Mouse (Mus musculus) limb, embryonic 14.5 days (tissue): ENCODE measurements around the gene H2-M3. TPM values are rescaled to one million over a fixed set of nuclear protein-coding genes. Genes with fewer than 3 reads are reported as not detected.

ENCODE experiments used
- ATAC-seq: fragments of 200-750 bp; cut with Nextera tagmentation; 2 replicates; pipeline ENCODE4 v1.8.0; 2017; ENCODE audit warnings: low read depth, moderate number of reproducible peaks, moderate TSS enrichment; ENCODE audit not compliant: low FRiP score
- DNase-seq: peaks from one replicate; pipeline ENCODE4 v3.0.0-alpha.2; 2015; ENCODE audit warnings: low spot score
- H3K27ac ChIP-seq: fragments of 300-500 bp; sonication (generic); replicated peaks from 2 replicates; pipeline ENCODE4 v1.5.1; 2014; ENCODE audit warnings: low read depth, mild to moderate bottlenecking, low read length, moderate library complexity, mixed read lengths
- H3K27me3 ChIP-seq: fragments of 300-500 bp; sonication (generic); 2 replicates; pipeline ENCODE4 v1.6.1; 2014; ENCODE audit warnings: low read length, mixed read lengths; ENCODE audit not compliant: control insufficient read depth, insufficient read depth
- H3K36me3 ChIP-seq: fragments of 300-500 bp; sonication (generic); 2 replicates; pipeline ENCODE4 v1.6.1; 2014; ENCODE audit warnings: mild to moderate bottlenecking, low read length, moderate library complexity, mixed read lengths; ENCODE audit not compliant: control insufficient read depth, insufficient read depth
- H3K4me1 ChIP-seq: fragments of 300-500 bp; sonication (generic); 2 replicates; pipeline ENCODE4 v1.6.1; 2014; ENCODE audit warnings: antibody characterized with exemption, low read length, mixed read lengths; ENCODE audit not compliant: control insufficient read depth, insufficient read depth
- H3K4me2 ChIP-seq: fragments of 300-500 bp; sonication (generic); replicated peaks from 2 replicates; pipeline ENCODE4 v1.6.1; 2014; ENCODE audit warnings: low read depth, mild to moderate bottlenecking, low read length, moderate library complexity; ENCODE audit not compliant: severe bottlenecking
- H3K4me3 ChIP-seq: fragments of 300-500 bp; sonication (generic); replicated peaks from 2 replicates; pipeline ENCODE4 v1.5.1; 2014; ENCODE audit warnings: low read length
- H3K9ac ChIP-seq: fragments of 300-500 bp; sonication (generic); 2 replicates; pipeline ENCODE4 v1.6.1; 2014; ENCODE audit warnings: mild to moderate bottlenecking, low read depth, low read length, moderate library complexity; ENCODE audit not compliant: severe bottlenecking
- H3K9me3 ChIP-seq: fragments of 300-500 bp; sonication (generic); 2 replicates; pipeline ENCODE4 v1.6.1; 2016; ENCODE audit warnings: low read length; ENCODE audit not compliant: control insufficient read depth
- POLR2A ChIP-seq: fragments of 200-500 bp; IDR thresholded peaks from 2 replicates; pipeline ENCODE4 v1.8.0; 2012; ENCODE audit warnings: inconsistent platforms, mild to moderate bottlenecking, moderate library complexity, borderline replicate concordance; ENCODE audit not compliant: insufficient read depth, insufficient read length; ENCODE audit errors: extremely low read depth
- WGBS: fragments of 180-500 bp; shearing (Covaris S2); extraction: QIAGEN DNeasy Blood & Tissue Kit; methylation state at CpG from one replicate; pipeline ENCODE4 v1.1.7; 2014; 5-methylcytosine and 5-hydroxymethylcytosine counted together
- polyA plus RNA-seq, 2 experiments: library from polyadenylated mRNA; depleted of rRNA in 1 of 2; stranded (reverse) in 1 of 2; unstranded in 1 of 2; fragments of >200 nt; fragmentation: Nextera tagmentation in 1 of 2; extraction: Ambion mirVana in 1 of 2; gene quantifications; 2 replicates each; pipeline versions ENCODE4 v1.2.1 to v1.2.3; 2012 to 2014

The H2-M3 gene
- polyA plus RNA-seq, 2 experiments = 1.3 to 1.4 TPM

DNA sequence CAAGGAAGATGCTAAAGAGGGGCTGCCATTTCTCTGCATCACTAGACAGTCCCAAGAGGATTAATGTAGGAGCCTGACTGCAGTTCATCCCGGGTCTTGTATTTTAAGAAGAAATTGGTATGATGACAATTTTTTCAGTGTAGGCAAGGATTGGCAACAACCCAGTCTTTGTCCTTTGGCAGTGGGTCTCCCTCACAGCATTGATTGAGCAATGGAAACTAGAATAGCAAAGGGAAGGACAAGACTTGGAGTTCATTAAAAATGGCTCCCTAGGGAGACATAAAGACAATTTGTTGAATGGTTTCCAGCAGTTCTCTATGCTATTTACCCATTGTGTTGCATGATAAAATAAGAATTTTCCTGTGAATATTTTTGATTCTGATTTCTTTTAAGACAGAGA lies 10.3 kb downstream of the H2-M3 start:
- 76% methylated on average over 1 of the region's 1 CpGs for WGBS
- no peak overlapping the region for H3K27ac ChIP-seq
- DNase-seq (no peak), ATAC-seq (no peak)
- H3K4me3 ChIP-seq = no peak overlapping the region
- H3K9me3 ChIP-seq = no peaks in the 10 kb centered on the region
- no peaks in the 10 kb centered on the region for H3K27me3 ChIP-seq
- no peak for TF ChIP-seq POLR2A
- no peak overlapping the region for H3K4me2 ChIP-seq
- no peaks in the 10 kb centered on the region for H3K4me1 ChIP-seq
- H3K9ac ChIP-seq = no peak overlapping the region
- no peaks in the 10 kb centered on the region for H3K36me3 ChIP-seq

GRCm38 (mm10) chr17:37283360-37283759 lies 13.3 kb downstream of the H2-M3 start, which contains the start of gene Olfr99:
TSS of gene Olfr99 (minus strand) at chr17:37283460.
- Histone ChIP-seq H3K36me3 (no peaks in the 10 kb centered on the region), H3K4me2 (no peak within 1 kb of the TSS), H3K27ac (no peak within 1 kb of the TSS), H3K9ac (no peak within 1 kb of the TSS), H3K9me3 (no peaks in the 10 kb centered on the region), H3K27me3 (no peaks in the 10 kb centered on the region), H3K4me1 (no peaks in the 10 kb centered on the region), H3K4me3 (no peak within 1 kb of the TSS)
- WGBS = 71% methylated on average over 1 of the region's 1 CpGs
- no peak for TF ChIP-seq POLR2A
- no peak for DNase-seq
- no peak for ATAC-seq

DNA sequence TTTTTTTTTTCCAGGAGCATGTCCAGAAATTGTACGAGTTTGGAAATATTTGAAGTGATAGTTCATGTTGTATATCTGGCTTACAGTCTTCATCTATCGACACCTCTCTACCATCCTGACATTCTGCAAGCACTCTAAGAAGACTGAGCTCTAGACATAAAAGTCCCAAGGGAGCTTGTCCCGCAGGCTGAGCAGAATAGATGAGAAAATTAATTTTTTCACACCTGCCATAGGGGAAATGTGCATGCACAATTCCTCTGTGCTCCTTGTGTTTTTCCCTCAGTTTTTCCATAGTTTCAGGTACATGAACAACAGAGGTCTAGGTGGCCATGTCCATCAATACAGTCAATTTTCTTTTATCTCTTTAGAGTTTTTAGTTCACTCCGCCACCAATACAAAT lies 34.2 kb downstream of the H2-M3 start, which contains the start of gene Olfr101:
Olfr101 (minus strand) TSS at position 101 of the 400 bp plus-strand sequence.
- H3K4me2 ChIP-seq = no peak within 1 kb of the TSS
- ATAC-seq (no peak), DNase-seq (no peak)
- no peak within 1 kb of the TSS for H3K27ac ChIP-seq
- H3K36me3 ChIP-seq = no peaks in the 10 kb centered on the region
- TF ChIP-seq POLR2A = no peak
- no peak within 1 kb of the TSS for H3K9ac ChIP-seq
- 84% methylated on average over 4 of the region's 4 CpGs for WGBS
- no peaks in the 10 kb centered on the region for H3K27me3 ChIP-seq
- H3K4me3 ChIP-seq = no peak within 1 kb of the TSS
- H3K9me3 ChIP-seq = no peaks in the 10 kb centered on the region
- H3K4me1 ChIP-seq = no peaks in the 10 kb centered on the region

- Histone ChIP-seq H3K9me3 (no peaks in the 10 kb centered on the region), H3K4me1 (no peaks in the 10 kb centered on the region), H3K27me3 (no peaks in the 10 kb centered on the region), H3K36me3 (no peaks in the 10 kb centered on the region), H3K4me3 (no peak overlapping the region), H3K27ac (no peak overlapping the region), H3K9ac (no peak overlapping the region), H3K4me2 (no peak overlapping the region)
- 33% methylated on average over 4 of the region's 4 CpGs for WGBS
- no peak for TF ChIP-seq POLR2A
- DNase-seq (no peak), ATAC-seq (no peak)
Observed at GRCm38 (mm10) chr17:37308483-37308882, 38.5 kb downstream of the H2-M3 start.

DNA sequence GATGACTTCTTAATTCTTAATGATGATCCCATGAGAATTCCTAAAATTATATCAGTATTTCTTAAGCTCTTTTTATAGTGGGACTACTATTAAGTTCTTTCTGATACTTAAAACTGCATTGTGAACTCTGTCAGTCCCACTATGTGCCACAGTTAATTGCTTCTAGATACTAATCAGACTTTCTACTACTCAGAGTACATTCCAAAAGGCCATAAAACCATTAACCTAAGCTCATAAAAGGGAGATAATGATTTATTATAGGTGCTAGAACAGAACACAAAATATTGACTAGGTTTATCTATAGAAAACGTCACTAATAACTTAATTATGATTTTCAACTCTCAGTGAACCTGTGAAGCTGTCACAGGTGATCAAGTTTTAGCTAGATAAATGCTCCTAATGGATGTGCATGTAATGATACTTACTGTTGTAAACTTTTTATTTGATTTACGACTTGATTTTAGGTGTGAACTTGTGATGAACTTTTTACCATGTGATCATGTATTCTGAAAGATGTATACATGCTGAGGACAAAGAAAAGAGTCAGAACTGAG lies 40.2 kb downstream of the H2-M3 start:
- Histone ChIP-seq H3K4me3 (no peak overlapping the region), H3K27me3 (no peaks in the 10 kb centered on the region), H3K4me2 (no peak overlapping the region), H3K9me3 (no peaks in the 10 kb centered on the region), H3K27ac (no peak overlapping the region), H3K4me1 (no peaks in the 10 kb centered on the region), H3K9ac (no peak overlapping the region), H3K36me3 (no peaks in the 10 kb centered on the region)
- no peak for DNase-seq
- WGBS = 26% methylated on average over 2 of the region's 2 CpGs
- no peak for ATAC-seq
- no peak for TF ChIP-seq POLR2A

DNA sequence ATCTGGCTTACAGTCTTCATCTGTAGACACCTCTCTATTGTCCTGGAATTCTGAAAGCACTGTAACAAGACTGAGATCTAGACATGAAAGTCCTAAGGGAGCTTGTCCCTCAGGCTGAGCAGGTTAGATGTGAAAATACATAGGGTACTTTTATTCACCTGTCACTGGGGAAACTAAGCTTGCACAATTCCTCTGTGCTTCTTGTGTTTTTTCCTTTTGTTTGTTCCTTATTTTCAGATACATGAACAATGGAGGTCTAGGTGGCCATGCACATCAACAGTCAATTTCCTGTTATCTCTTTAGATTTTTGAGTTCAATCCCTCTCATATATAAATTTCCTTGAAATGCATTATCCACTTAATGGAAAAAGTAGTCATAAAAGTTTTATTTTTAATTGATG lies 46.9 kb downstream of the H2-M3 start, which contains the start of gene Olfr102:
Olfr102 (minus strand) TSS at position 101 of the 400 bp plus-strand sequence.
- TF ChIP-seq POLR2A = no peak
- no peaks in the 10 kb centered on the region for H3K4me1 ChIP-seq
- H3K4me3 ChIP-seq = no peak within 1 kb of the TSS
- no peak within 1 kb of the TSS for H3K4me2 ChIP-seq
- DNase-seq (no peak), ATAC-seq (no peak)
- no peaks in the 10 kb centered on the region for H3K27me3 ChIP-seq
- no peaks in the 10 kb centered on the region for H3K9me3 ChIP-seq
- H3K36me3 ChIP-seq = no peaks in the 10 kb centered on the region
- no peak within 1 kb of the TSS for H3K9ac ChIP-seq
- H3K27ac ChIP-seq = no peak within 1 kb of the TSS

Other genes starting within 250 kb of the H2-M3 start
- not detected in 2 replicates for gene Mog, start 246.8 kb upstream of the H2-M3 start, polyA plus RNA-seq (2012; rRNA removed)
- gene Mog, start 246.8 kb upstream of the H2-M3 start, polyA plus RNA-seq (2014; fragmentation: Nextera tagmentation; extraction: Ambion mirVana) = 0.35 TPM in 1 of 2 replicates, not detected in the other
- 111 and 139 TPM in 2 replicates for gene Gabbr1, start 224.3 kb upstream of the H2-M3 start, polyA plus RNA-seq (2012; rRNA removed)
- gene Gabbr1, start 224.3 kb upstream of the H2-M3 start, polyA plus RNA-seq (2014; fragmentation: Nextera tagmentation; extraction: Ambion mirVana) = 8.4 and 11.1 TPM in 2 replicates
- not detected in 2 replicates for gene Olfr90, start 181.7 kb upstream of the H2-M3 start, polyA plus RNA-seq (2012; rRNA removed)
- gene Olfr90, start 181.7 kb upstream of the H2-M3 start, polyA plus RNA-seq (2014; fragmentation: Nextera tagmentation; extraction: Ambion mirVana) = not detected in 2 replicates
- not detected in 2 replicates for gene Olfr91, start 171.9 kb upstream of the H2-M3 start, polyA plus RNA-seq (2012; rRNA removed)
- gene Olfr91, start 171.9 kb upstream of the H2-M3 start, polyA plus RNA-seq (2014; fragmentation: Nextera tagmentation; extraction: Ambion mirVana) = 0.07 TPM in 1 of 2 replicates, not detected in the other
- not detected in 2 replicates for gene Olfr92, start 150.1 kb upstream of the H2-M3 start, polyA plus RNA-seq (2012; rRNA removed)
- not detected in 2 replicates for gene Olfr92, start 150.1 kb upstream of the H2-M3 start, polyA plus RNA-seq (2014; fragmentation: Nextera tagmentation; extraction: Ambion mirVana)
- not detected in 2 replicates for gene Olfr93, start 108.7 kb upstream of the H2-M3 start, polyA plus RNA-seq (2012; rRNA removed)
- gene Olfr93, start 108.7 kb upstream of the H2-M3 start, polyA plus RNA-seq (2014; fragmentation: Nextera tagmentation; extraction: Ambion mirVana) = not detected in 2 replicates
- gene Ubd, start 76.3 kb upstream of the H2-M3 start, polyA plus RNA-seq (2012; rRNA removed) = not detected in 2 replicates
- gene Ubd, start 76.3 kb upstream of the H2-M3 start, polyA plus RNA-seq (2014; fragmentation: Nextera tagmentation; extraction: Ambion mirVana) = not detected in 2 replicates
- not detected in 2 replicates for gene Olfr94, start 69.2 kb upstream of the H2-M3 start, polyA plus RNA-seq (2012; rRNA removed)
- gene Olfr94, start 69.2 kb upstream of the H2-M3 start, polyA plus RNA-seq (2014; fragmentation: Nextera tagmentation; extraction: Ambion mirVana) = not detected in 2 replicates
- not detected in 2 replicates for gene Olfr95, start 57.1 kb upstream of the H2-M3 start, polyA plus RNA-seq (2012; rRNA removed)
- not detected in 2 replicates for gene Olfr95, start 57.1 kb upstream of the H2-M3 start, polyA plus RNA-seq (2014; fragmentation: Nextera tagmentation; extraction: Ambion mirVana)
- not detected in 2 replicates for gene Olfr96, start 50.1 kb upstream of the H2-M3 start, polyA plus RNA-seq (2012; rRNA removed)
- not detected in 2 replicates for gene Olfr96, start 50.1 kb upstream of the H2-M3 start, polyA plus RNA-seq (2014; fragmentation: Nextera tagmentation; extraction: Ambion mirVana)
- gene Olfr97, start 32.9 kb upstream of the H2-M3 start, polyA plus RNA-seq (2012; rRNA removed) = not detected in 2 replicates
- not detected in 2 replicates for gene Olfr97, start 32.9 kb upstream of the H2-M3 start, polyA plus RNA-seq (2014; fragmentation: Nextera tagmentation; extraction: Ambion mirVana)
- gene Olfr98, start 6.5 kb upstream of the H2-M3 start, polyA plus RNA-seq (2012; rRNA removed) = not detected in 2 replicates
- not detected in 2 replicates for gene Olfr98, start 6.5 kb upstream of the H2-M3 start, polyA plus RNA-seq (2014; fragmentation: Nextera tagmentation; extraction: Ambion mirVana)
- not detected in 2 replicates for gene Olfr99, start 13.2 kb downstream of the H2-M3 start, polyA plus RNA-seq (2012; rRNA removed)
- not detected in 2 replicates for gene Olfr99, start 13.2 kb downstream of the H2-M3 start, polyA plus RNA-seq (2014; fragmentation: Nextera tagmentation; extraction: Ambion mirVana)
- not detected in 2 replicates for gene Olfr101, start 34.1 kb downstream of the H2-M3 start, polyA plus RNA-seq (2012; rRNA removed)
- gene Olfr101, start 34.1 kb downstream of the H2-M3 start, polyA plus RNA-seq (2014; fragmentation: Nextera tagmentation; extraction: Ambion mirVana) = not detected in 2 replicates
- not detected in 2 replicates for gene Olfr102, start 46.8 kb downstream of the H2-M3 start, polyA plus RNA-seq (2012; rRNA removed)
- gene Olfr102, start 46.8 kb downstream of the H2-M3 start, polyA plus RNA-seq (2014; fragmentation: Nextera tagmentation; extraction: Ambion mirVana) = not detected in 2 replicates
- gene Olfr103, start 69.5 kb downstream of the H2-M3 start, polyA plus RNA-seq (2012; rRNA removed) = not detected in 2 replicates
- gene Olfr103, start 69.5 kb downstream of the H2-M3 start, polyA plus RNA-seq (2014; fragmentation: Nextera tagmentation; extraction: Ambion mirVana) = not detected in 2 replicates
- gene Olfr104-ps, start 89.4 kb downstream of the H2-M3 start, polyA plus RNA-seq (2012; rRNA removed) = not detected in 2 replicates
- not detected in 2 replicates for gene Olfr104-ps, start 89.4 kb downstream of the H2-M3 start, polyA plus RNA-seq (2014; fragmentation: Nextera tagmentation; extraction: Ambion mirVana)
- not detected in 2 replicates for gene Olfr105-ps, start 108.8 kb downstream of the H2-M3 start, polyA plus RNA-seq (2012; rRNA removed)
- not detected in 2 replicates for gene Olfr105-ps, start 108.8 kb downstream of the H2-M3 start, polyA plus RNA-seq (2014; fragmentation: Nextera tagmentation; extraction: Ambion mirVana)
- gene Olfr106-ps, start 120.2 kb downstream of the H2-M3 start, polyA plus RNA-seq (2012; rRNA removed) = not detected in 2 replicates
- not detected in 2 replicates for gene Olfr106-ps, start 120.2 kb downstream of the H2-M3 start, polyA plus RNA-seq (2014; fragmentation: Nextera tagmentation; extraction: Ambion mirVana)
- not detected in 2 replicates for gene Olfr107, start 129.0 kb downstream of the H2-M3 start, polyA plus RNA-seq (2012; rRNA removed)
- not detected in 2 replicates for gene Olfr107, start 129.0 kb downstream of the H2-M3 start, polyA plus RNA-seq (2014; fragmentation: Nextera tagmentation; extraction: Ambion mirVana)
- gene Olfr108, start 175.3 kb downstream of the H2-M3 start, polyA plus RNA-seq (2012; rRNA removed) = not detected in 2 replicates
- gene Olfr108, start 175.3 kb downstream of the H2-M3 start, polyA plus RNA-seq (2014; fragmentation: Nextera tagmentation; extraction: Ambion mirVana) = not detected in 2 replicates
- not detected in 2 replicates for gene Olfr109, start 188.7 kb downstream of the H2-M3 start, polyA plus RNA-seq (2012; rRNA removed)
- not detected in 2 replicates for gene Olfr109, start 188.7 kb downstream of the H2-M3 start, polyA plus RNA-seq (2014; fragmentation: Nextera tagmentation; extraction: Ambion mirVana)
- 0.06 and 0.13 TPM in 2 replicates for gene H2-M2, start 213.3 kb downstream of the H2-M3 start, polyA plus RNA-seq (2012; rRNA removed)
- 0.21 TPM in 1 of 2 replicates, not detected in the other for gene H2-M2, start 213.3 kb downstream of the H2-M3 start, polyA plus RNA-seq (2014; fragmentation: Nextera tagmentation; extraction: Ambion mirVana)
- gene Olfr110, start 222.2 kb downstream of the H2-M3 start, polyA plus RNA-seq (2012; rRNA removed) = not detected in 2 replicates
- not detected in 2 replicates for gene Olfr110, start 222.2 kb downstream of the H2-M3 start, polyA plus RNA-seq (2014; fragmentation: Nextera tagmentation; extraction: Ambion mirVana)
- 0.09 and 0.28 TPM in 2 replicates for gene Olfr111, start 237.8 kb downstream of the H2-M3 start, polyA plus RNA-seq (2012; rRNA removed)
- not detected in 2 replicates for gene Olfr111, start 237.8 kb downstream of the H2-M3 start, polyA plus RNA-seq (2014; fragmentation: Nextera tagmentation; extraction: Ambion mirVana)